Mouse (Mus musculus) CH12.LX (cell line): ENCODE measurements around the gene Klc1. TPM values are rescaled to one million over a fixed set of nuclear protein-coding genes. Genes with fewer than 3 reads are reported as not detected.

ENCODE experiments used
- DNase-seq: peaks from one replicate; pipeline ENCODE4 v3.0.0-alpha.2; 2013; ENCODE audit errors: extremely low read depth
- H3K27ac ChIP-seq: 2 replicates; pipeline ENCODE4 v1.5.1; 2012; ENCODE audit warnings: low read depth, mild to moderate bottlenecking, control low read depth, moderate library complexity; ENCODE audit not compliant: insufficient read depth
- H3K27me3 ChIP-seq: replicated peaks from 2 replicates; pipeline ENCODE3; 2012; ENCODE audit warnings: inconsistent platforms
- H3K36me3 ChIP-seq, 2 experiments: replicated peaks in 1 of 2; 2 replicates each; pipeline versions ENCODE3 to v1.6.1; 2012; ENCODE audit warnings: inconsistent platforms in 1 of 2, low read length in 1 of 2, mild to moderate bottlenecking in 1 of 2, mixed read lengths in 1 of 2, moderate library complexity in 1 of 2; ENCODE audit not compliant: control insufficient read depth in 1 of 2, insufficient read depth in 1 of 2
- H3K4me1 ChIP-seq, 2 experiments: 2 replicates each; pipeline ENCODE4 v1.6.1; 2012; ENCODE audit warnings: inconsistent platforms in 1 of 2, moderate library complexity in 1 of 2; ENCODE audit not compliant: insufficient read depth in 2 of 2, control insufficient read depth in 1 of 2
- H3K4me2 ChIP-seq: 2 replicates; pipeline ENCODE4 v1.6.1; 2012; ENCODE audit warnings: low read depth, mild to moderate bottlenecking, control low read depth; ENCODE audit not compliant: poor library complexity, insufficient read depth, severe bottlenecking
- H3K4me3 ChIP-seq, 3 experiments: fragments of 150-350 bp in 1 of 3; sonication (generic) in 1 of 3; replicated peaks in 1 of 3; 2 replicates each; pipeline versions ENCODE3 to v1.5.1; 2011 to 2012; ENCODE audit warnings: low read depth in 2 of 3, low read length in 2 of 3, mild to moderate bottlenecking in 2 of 3, moderate library complexity in 2 of 3, control low read depth in 1 of 3, improper control_type of control experiment in 1 of 3, inconsistent platforms in 1 of 3, mixed read lengths in 1 of 3; ENCODE audit not compliant: poor library complexity in 1 of 3
- H3K79me2 ChIP-seq: replicated peaks from 2 replicates; pipeline ENCODE4 v1.6.1; 2012; ENCODE audit warnings: mild to moderate bottlenecking, moderate library complexity; ENCODE audit not compliant: control insufficient read depth, poor library complexity, insufficient read depth, severe bottlenecking; ENCODE audit errors: extremely low read depth
- H3K9ac ChIP-seq: 2 replicates; pipeline ENCODE4 v1.6.1; 2012; ENCODE audit warnings: low read depth, mild to moderate bottlenecking, control low read depth, moderate library complexity; ENCODE audit not compliant: insufficient read depth
- H3K9me3 ChIP-seq: replicated peaks from 2 replicates; pipeline ENCODE3; 2012; ENCODE audit warnings: low read length, inconsistent platforms, mixed read lengths
- BHLHE40 ChIP-seq: IDR thresholded peaks from 2 replicates; pipeline ENCODE4 v1.6.1; 2011; ENCODE audit warnings: mild to moderate bottlenecking, low read depth, low read length, improper control_type of control experiment
- CHD1 ChIP-seq: IDR thresholded peaks from 2 replicates; pipeline ENCODE4 v1.6.1; 2012; ENCODE audit warnings: low read depth, low read length, improper control_type of control experiment, inconsistent platforms
- CTCF ChIP-seq, 2 experiments: IDR thresholded peaks in 1 of 2; conservative IDR thresholded peaks in 1 of 2; 2 replicates each; pipeline ENCODE4 v1.5.1; 2011 to 2012; ENCODE audit warnings: low read depth in 2 of 2, low read length in 2 of 2, improper control_type of control experiment in 1 of 2, inconsistent platforms in 1 of 2, mild to moderate bottlenecking in 1 of 2, moderate library complexity in 1 of 2
- E2F4 ChIP-seq: IDR thresholded peaks from 2 replicates; pipeline ENCODE4 v1.6.1; 2011; ENCODE audit warnings: low read depth, low read length, improper control_type of control experiment; ENCODE audit not compliant: insufficient replicate concordance
- EP300 ChIP-seq: IDR thresholded peaks from 2 replicates; pipeline ENCODE4 v1.6.1; 2011; ENCODE audit warnings: low read length, improper control_type of control experiment
- ETS1 ChIP-seq: conservative IDR thresholded peaks from 2 replicates; pipeline ENCODE4 v1.6.1; 2012; ENCODE audit warnings: low read depth, mild to moderate bottlenecking, inconsistent platforms, low read length, improper control_type of control experiment, moderate library complexity
- HCFC1 ChIP-seq: IDR thresholded peaks from 2 replicates; pipeline ENCODE4 v1.6.1; 2012; ENCODE audit warnings: low read depth, mild to moderate bottlenecking, inconsistent platforms, low read length, improper control_type of control experiment
- IRF4 ChIP-seq: IDR thresholded peaks from 2 replicates; pipeline ENCODE4 v1.6.1; 2014; ENCODE audit warnings: low read depth, mild to moderate bottlenecking, inconsistent platforms, low read length, improper control_type of control experiment
- JUN ChIP-seq: IDR thresholded peaks from 2 replicates; pipeline ENCODE4 v1.6.1; 2011; ENCODE audit warnings: low read depth, mild to moderate bottlenecking, low read length, improper control_type of control experiment, moderate library complexity; ENCODE audit not compliant: insufficient read depth
- JUND ChIP-seq: conservative IDR thresholded peaks from 2 replicates; pipeline ENCODE4 v1.6.1; 2011; ENCODE audit warnings: low read depth, low read length, improper control_type of control experiment
- KAT2A ChIP-seq: IDR thresholded peaks from 2 replicates; pipeline ENCODE4 v1.6.1; 2012; ENCODE audit warnings: low read length, improper control_type of control experiment, inconsistent platforms; ENCODE audit not compliant: insufficient replicate concordance
- MAFK ChIP-seq: IDR thresholded peaks from 2 replicates; pipeline ENCODE4 v1.6.1; 2011; ENCODE audit warnings: low read length, improper control_type of control experiment; ENCODE audit not compliant: insufficient replicate concordance
- MAX ChIP-seq: IDR thresholded peaks from 2 replicates; pipeline ENCODE4 v1.6.1; 2011; ENCODE audit warnings: low read length, improper control_type of control experiment
- MAZ ChIP-seq: IDR thresholded peaks from 2 replicates; pipeline ENCODE4 v1.6.1; 2012; ENCODE audit warnings: low read depth, mild to moderate bottlenecking, inconsistent platforms, low read length, improper control_type of control experiment, moderate library complexity
- MEF2A ChIP-seq: IDR thresholded peaks from 2 replicates; pipeline ENCODE4 v1.6.1; 2014; ENCODE audit warnings: low read depth, mild to moderate bottlenecking, inconsistent platforms, low read length, improper control_type of control experiment, borderline replicate concordance
- MXI1 ChIP-seq: IDR thresholded peaks from 2 replicates; pipeline ENCODE4 v1.6.1; 2011; ENCODE audit warnings: mild to moderate bottlenecking, low read depth, low read length, improper control_type of control experiment
- MYC ChIP-seq: IDR thresholded peaks from 2 replicates; pipeline ENCODE4 v1.6.1; 2011; ENCODE audit warnings: low read depth, mild to moderate bottlenecking, improper control_type of control experiment, low read length
- NELFE ChIP-seq: IDR thresholded peaks from 2 replicates; pipeline ENCODE4 v1.6.1; 2011; ENCODE audit warnings: low read depth, low read length, improper control_type of control experiment
- PAX5 ChIP-seq: IDR thresholded peaks from 2 replicates; pipeline ENCODE4 v1.6.1; 2012; ENCODE audit warnings: low read length, inconsistent platforms, mixed read lengths
- POLR2A ChIP-seq: IDR thresholded peaks from 2 replicates; pipeline ENCODE4 v1.6.1; 2011; ENCODE audit warnings: low read depth, mild to moderate bottlenecking, improper control_type of control experiment, low read length
- POLR2AphosphoS2 ChIP-seq: IDR thresholded peaks from 2 replicates; pipeline ENCODE4 v1.6.1; 2011; ENCODE audit warnings: low read depth, low read length, improper control_type of control experiment
- RAD21 ChIP-seq: IDR thresholded peaks from 2 replicates; pipeline ENCODE4 v1.6.1; 2011; ENCODE audit warnings: low read depth, mild to moderate bottlenecking, low read length, improper control_type of control experiment, moderate library complexity
- RCOR1 ChIP-seq: conservative IDR thresholded peaks from 2 replicates; pipeline ENCODE4 v1.6.1; 2012; ENCODE audit warnings: low read depth, mild to moderate bottlenecking, inconsistent platforms, low read length, improper control_type of control experiment
- SMC3 ChIP-seq: IDR thresholded peaks from 2 replicates; pipeline ENCODE4 v1.6.1; 2011; ENCODE audit warnings: low read depth, low read length, improper control_type of control experiment
- TBP ChIP-seq: conservative IDR thresholded peaks from 2 replicates; pipeline ENCODE4 v1.6.1; 2011; ENCODE audit warnings: low read depth, low read length, improper control_type of control experiment
- TCF12 ChIP-seq: IDR thresholded peaks from 2 replicates; pipeline ENCODE4 v1.6.1; 2014; ENCODE audit warnings: low read depth, mild to moderate bottlenecking, inconsistent platforms, low read length, improper control_type of control experiment
- UBTF ChIP-seq: IDR thresholded peaks from 2 replicates; pipeline ENCODE4 v1.6.1; 2012; ENCODE audit warnings: low read depth, mild to moderate bottlenecking, inconsistent platforms, low read length, improper control_type of control experiment, moderate library complexity
- USF1 ChIP-seq: IDR thresholded peaks from 2 replicates; pipeline ENCODE4 v1.6.1; 2014; ENCODE audit warnings: low read depth, mild to moderate bottlenecking, inconsistent platforms, low read length, improper control_type of control experiment
- USF2 ChIP-seq: conservative IDR thresholded peaks from 2 replicates; pipeline ENCODE4 v1.6.1; 2011; ENCODE audit warnings: low read depth, low read length, improper control_type of control experiment
- ZC3H11A ChIP-seq: IDR thresholded peaks from 2 replicates; pipeline ENCODE4 v1.6.1; 2012; ENCODE audit warnings: low read depth, mild to moderate bottlenecking, inconsistent platforms, low read length, improper control_type of control experiment
- ZKSCAN1 ChIP-seq: IDR thresholded peaks from 2 replicates; pipeline ENCODE4 v1.6.1; 2012; ENCODE audit warnings: low read depth, inconsistent platforms, low read length, improper control_type of control experiment, borderline replicate concordance
- ZMIZ1 ChIP-seq: IDR thresholded peaks from 2 replicates; pipeline ENCODE4 v1.6.1; 2012; ENCODE audit warnings: low read depth, mild to moderate bottlenecking, inconsistent platforms, low read length, improper control_type of control experiment
- ZNF384 ChIP-seq: IDR thresholded peaks from 2 replicates; pipeline ENCODE4 v1.6.1; 2012; ENCODE audit warnings: low read depth, low read length, improper control_type of control experiment, inconsistent platforms
- dilution Hi-C: fragments of 300-500 bp; cut with MboI; formaldehyde crosslinking; loops from 2 replicates; pipeline ENCODE4 v1.14.3; 2020; ENCODE audit warnings: low sequenced_read_pairs; ENCODE audit not compliant: extremely low pct_unique_long_range_greater_than_20kb, extremely low pct_ligation_motif_present
- in situ Hi-C: fragments of 300-500 bp; cut with MboI; formaldehyde crosslinking; loops from 3 replicates; pipeline ENCODE4 v1.14.3; 2019; ENCODE audit warnings: low sequenced_read_pairs, low pct_ligation_motif_present, low pct_unique_long_range_greater_than_20kb, mixed read lengths
- polyA plus RNA-seq: library from polyadenylated mRNA; unstranded; fragments of >175 nt; gene quantifications from 2 replicates; pipeline ENCODE4 v1.2.1, GENCODE M21; 2012; ENCODE audit warnings: low read depth; ENCODE audit not compliant: insufficient read length
- total RNA-seq, 2 experiments: library from RNA; depleted of rRNA; stranded (reverse); fragments of 300-350 nt in 1 of 2; fragments of >200 nt in 1 of 2; gene quantifications; 2 replicates each; pipeline ENCODE4 v1.2.3; 2012 to 2014

The Klc1 gene
- total and polyA plus RNA-seq, 3 experiments, result 45.6 to 77.0 (median 55.1) TPM

GRCm38 (mm10) chr12:111745274-111745673, 13.4 kb upstream of the Klc1 start:
- no peak for DNase-seq
- H3K4me1 ChIP-seq, result peaks cover 43 to 63% of the 10 kb centered on the region in 2 experiments
- H3K27me3 ChIP-seq, result no peaks in the 10 kb centered on the region
- H3K79me2 ChIP-seq, result no peaks in the 10 kb centered on the region
- in situ Hi-C loops, result loop anchor here (10.0 kb wide), 1 partner anchor 110 kb away; no protein-coding TSS in a partner anchor
- TF ChIP-seq EP300 (no peak), POLR2AphosphoS2 (no peak), RCOR1 (no peak), TCF12 (no peak), JUN (no peak), ZKSCAN1 (no peak), JUND (no peak)
- TF ChIP-seq, all 38 proteins: peak for 0
- dilution Hi-C loops, result no loop called here
- no peak overlapping the region for H3K4me3 ChIP-seq
- H3K9ac ChIP-seq, result no peak overlapping the region
- no peak overlapping the region for H3K4me2 ChIP-seq
- no peaks in the 10 kb centered on the region for H3K36me3 ChIP-seq
- no peaks in the 10 kb centered on the region for H3K9me3 ChIP-seq
- peak overlapping the region; percentile 75; the same call in 1 of the 2 replicates for H3K27ac ChIP-seq

GRCm38 (mm10) chr12:111746091-111746490, 12.6 kb upstream of the Klc1 start:
- Histone ChIP-seq H3K27ac (peak overlapping the region; percentile 75), H3K9ac (peak overlapping the region; percentile 43), H3K9me3 (no peaks in the 10 kb centered on the region), H3K4me2 (peak overlapping the region; percentile 87), H3K27me3 (no peaks in the 10 kb centered on the region), H3K4me1 (peaks cover 41 to 59% of the 10 kb centered on the region in 2 experiments), H3K79me2 (no peaks in the 10 kb centered on the region), H3K4me3 (peak overlapping the region; percentile 25 to 63 (median 38)), H3K36me3 (no peaks in the 10 kb centered on the region)
- DNase-seq, result peak; percentile 93
- dilution Hi-C loops, result no loop called here
- in situ Hi-C loops, result loop anchor here (10.0 kb wide), 1 partner anchor 109 kb away; no protein-coding TSS in a partner anchor
- TF ChIP-seq SMC3 (no peak), ZMIZ1 (0 out of 2 replicates have a peak, but pooled peaks have one; percentile 14), JUND (no peak), TCF12 (peak; percentile 43; the same call in 1 of the 2 replicates), TBP (no peak), ZKSCAN1 (no peak), USF1 (no peak), RAD21 (no peak), RCOR1 (no peak), ETS1 (peak; percentile 70), ZNF384 (no peak), HCFC1 (peak; percentile 33; the same call in 1 of the 2 replicates), IRF4 (peak; percentile 50; the same call in 1 of the 2 replicates), EP300 (peak; percentile 40; the same call in 1 of the 2 replicates), E2F4 (no peak), KAT2A (no peak), ZC3H11A (no peak), MEF2A (peak; percentile 96), POLR2A (peak; percentile 57), MAZ (peak; percentile 58; the same call in 1 of the 2 replicates), USF2 (no peak), UBTF (no peak), MAX (no peak), BHLHE40 (no peak), CTCF (conservative IDR thresholded peaks at IDR 0.05 in 1 of 2, IDR thresholded peaks at IDR 0.05 in 1 of 2; ENCODE audit: low read depth in 2 of 2, low read length in 2 of 2) (no peak), MAFK (no peak), MXI1 (no peak), PAX5 (no peak), MYC (no peak), CHD1 (no peak), NELFE (peak; percentile 52; the same call in 1 of the 2 replicates)
